Mouse (Mus musculus) urinary bladder, postnatal 10 days (tissue): ENCODE measurements around the gene Las1l.
"Not testable (repeated sequence)": the region's sequence is repeated elsewhere in the genome, so short reads cannot be mapped to it uniquely, and the experiment has no call there.

Experiments
- DNase-seq: peaks from one replicate; pipeline ENCODE4 v3.0.0; 2022; ENCODE audit warnings: low spot score

Gene Las1l

DNA sequence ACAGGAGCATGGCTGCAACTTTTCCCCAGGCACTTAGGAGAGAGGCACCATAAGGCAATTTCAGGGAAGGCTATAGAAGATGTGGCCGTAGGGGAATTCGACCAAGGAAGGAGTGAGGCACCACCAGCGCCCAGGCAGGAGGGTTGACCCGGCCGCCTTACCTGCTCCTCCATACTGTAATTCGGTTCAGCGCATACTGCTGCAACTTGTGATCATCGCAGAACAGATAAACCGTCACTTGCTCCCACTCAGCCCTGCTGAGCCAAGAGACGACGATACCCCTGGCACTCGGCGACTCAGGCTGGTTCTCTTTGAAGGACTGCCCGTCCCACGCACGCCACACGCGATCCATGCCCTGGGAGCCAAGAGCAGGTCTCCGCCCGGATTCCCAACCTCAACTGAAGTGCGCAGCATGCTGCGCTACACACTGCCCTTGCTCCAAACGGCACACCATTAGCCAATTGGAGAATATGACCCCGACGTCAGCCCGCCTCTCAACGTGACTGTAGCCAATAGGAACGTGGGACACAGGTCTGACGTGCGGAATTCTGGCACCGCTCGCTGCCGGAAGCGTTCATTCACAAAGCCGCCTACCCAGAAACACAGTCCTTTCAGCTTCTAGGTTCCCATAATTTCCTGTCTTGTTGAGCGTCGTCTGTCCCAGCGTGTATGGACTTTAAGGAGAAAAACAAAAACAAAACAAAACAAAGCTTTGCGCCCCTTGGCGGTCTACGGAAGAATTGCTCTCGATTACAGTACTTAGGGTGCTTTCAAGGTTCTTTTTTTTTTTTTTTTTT is at the start of gene Las1l:
TSS of gene Las1l (minus strand) at position 466 of the 797 bp plus-strand sequence.
- peak; percentile 47 for DNase-seq

GRCm38 (mm10) chrX:96006395-96006794 is 49.6 kb upstream of the Las1l start:
- no peak for DNase-seq

DNA sequence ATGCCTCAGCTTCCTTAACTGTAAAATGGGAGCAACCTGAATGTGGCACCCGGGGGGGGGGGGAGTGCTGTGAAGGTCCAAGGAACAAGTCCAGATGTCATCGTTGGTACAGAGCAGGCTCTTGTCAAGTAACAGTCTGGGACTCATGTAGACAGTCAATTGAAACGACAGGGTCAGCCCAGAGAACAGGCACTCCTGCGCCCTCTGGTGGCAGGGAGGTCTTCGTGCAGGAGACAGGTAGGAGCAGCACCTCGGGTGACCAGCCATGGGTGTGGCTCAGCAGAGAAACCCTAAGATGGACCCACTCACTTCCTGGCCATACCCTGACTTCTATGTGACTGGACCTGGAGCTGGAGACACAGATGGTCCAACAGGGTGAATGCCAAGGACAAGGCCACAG is 42.8 kb upstream of the Las1l start:
- DNase-seq: no peak

DNA sequence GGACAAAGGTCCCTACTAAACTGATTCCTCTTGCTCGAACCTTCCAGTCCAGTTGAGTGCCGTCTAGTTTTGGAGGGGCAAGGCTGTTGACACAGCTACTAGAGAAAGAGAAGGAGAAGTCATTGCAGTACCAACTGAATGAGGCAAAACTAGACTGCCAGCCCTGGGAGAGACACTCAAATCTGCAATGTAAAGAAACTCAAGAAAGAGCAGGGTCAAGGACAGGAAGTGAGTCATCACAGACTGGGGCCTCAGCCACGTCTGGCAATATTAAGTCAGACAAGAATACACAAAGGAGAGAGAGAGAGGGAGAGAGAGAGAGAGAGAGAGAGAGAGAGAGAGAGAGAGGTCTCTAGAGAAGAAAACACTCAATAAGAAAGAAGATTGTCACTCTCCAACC is 36.4 kb upstream of the Las1l start:
- DNase-seq: no peak

DNA sequence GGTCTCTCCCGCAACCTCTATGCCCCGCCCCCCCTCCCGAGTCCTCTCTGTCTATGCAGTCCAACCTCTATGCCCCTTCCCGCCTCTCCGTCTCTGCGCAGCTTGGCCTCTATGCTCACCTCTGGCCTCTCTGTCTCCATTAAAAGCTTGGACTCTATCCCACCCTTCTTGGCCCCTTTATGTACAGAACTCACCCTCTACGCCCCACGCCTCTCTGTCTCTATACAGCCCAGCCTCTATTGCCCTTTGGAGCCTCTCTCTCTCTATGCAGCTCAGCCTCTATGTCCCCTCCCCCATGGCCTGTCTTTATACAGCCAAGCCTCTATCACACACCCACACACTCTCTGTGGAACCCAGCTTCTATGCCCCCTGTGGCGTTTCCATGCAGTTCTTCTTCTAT is 13.2 kb upstream of the Las1l start:
- DNase-seq: no peak

DNA sequence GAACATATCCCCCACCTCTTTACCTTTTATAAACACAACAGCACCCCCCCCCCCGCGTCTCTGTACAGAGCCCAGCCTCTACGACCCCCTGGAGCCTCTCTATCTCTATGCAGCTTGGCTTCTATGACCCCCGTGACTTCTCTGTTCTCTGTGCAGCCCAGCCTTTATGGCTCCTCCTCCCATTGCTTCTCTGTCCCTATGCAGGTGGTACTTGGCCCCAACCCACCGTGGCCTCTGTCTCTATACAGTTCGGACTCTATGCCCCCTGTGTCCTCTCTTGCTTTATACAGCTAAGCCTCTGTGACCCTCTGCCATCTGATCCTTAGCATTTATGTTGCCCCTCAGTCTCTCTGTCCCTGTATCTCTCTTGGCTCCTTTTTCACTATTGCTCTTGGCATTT is 12.4 kb upstream of the Las1l start:
- no peak for DNase-seq

DNA sequence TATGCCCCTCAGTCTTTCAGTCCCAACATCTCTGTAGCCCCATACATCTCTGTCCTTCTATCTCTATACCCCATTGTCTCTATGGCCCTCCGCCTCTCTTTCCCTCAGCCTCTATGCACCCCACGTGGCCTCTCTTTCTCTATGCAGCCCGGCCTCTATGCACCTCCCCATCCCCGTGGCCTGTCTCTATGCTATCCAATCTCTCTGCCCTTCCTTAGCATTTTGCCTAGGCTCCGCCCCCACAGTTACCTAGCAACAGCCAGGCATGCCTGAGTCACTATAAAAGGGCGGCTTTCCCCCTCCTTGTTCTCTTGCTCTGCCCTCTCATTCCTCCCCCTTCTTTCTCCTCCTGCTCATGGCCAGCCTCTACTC is 11.8 kb upstream of the Las1l start:
- peak; percentile 18 for DNase-seq

- no peak for DNase-seq
Measured at GRCm38 (mm10) chrX:95967847-95968593, 11.3 kb upstream of the Las1l start.

GRCm38 (mm10) chrX:95965036-95965435 is 8.3 kb upstream of the Las1l start:
- DNase-seq: no peak

DNA sequence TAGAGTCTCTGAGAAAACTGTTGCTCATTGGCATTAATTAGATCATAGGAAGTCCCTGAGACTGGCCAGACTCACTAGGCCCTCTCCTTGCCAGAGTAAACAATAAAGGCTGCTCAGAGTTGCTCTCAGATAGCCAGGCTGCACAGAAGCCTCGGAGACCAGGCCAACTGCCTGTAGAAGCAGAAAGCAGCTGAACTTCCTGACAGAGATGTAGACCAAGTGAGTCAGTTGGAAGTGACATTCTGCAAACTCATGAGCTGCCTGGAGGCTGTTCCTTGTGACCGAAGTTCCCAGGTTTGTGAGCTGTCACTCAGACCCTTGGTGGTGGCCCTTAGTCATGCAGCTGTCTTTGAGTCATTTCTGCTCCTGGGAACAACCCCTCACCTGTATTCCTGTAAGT is 6.6 kb upstream of the Las1l start:
- DNase-seq: no peak

GRCm38 (mm10) chrX:95957461-95957860 is 699 bp upstream of the Las1l start:
- not testable (repeated sequence) for DNase-seq

DNA sequence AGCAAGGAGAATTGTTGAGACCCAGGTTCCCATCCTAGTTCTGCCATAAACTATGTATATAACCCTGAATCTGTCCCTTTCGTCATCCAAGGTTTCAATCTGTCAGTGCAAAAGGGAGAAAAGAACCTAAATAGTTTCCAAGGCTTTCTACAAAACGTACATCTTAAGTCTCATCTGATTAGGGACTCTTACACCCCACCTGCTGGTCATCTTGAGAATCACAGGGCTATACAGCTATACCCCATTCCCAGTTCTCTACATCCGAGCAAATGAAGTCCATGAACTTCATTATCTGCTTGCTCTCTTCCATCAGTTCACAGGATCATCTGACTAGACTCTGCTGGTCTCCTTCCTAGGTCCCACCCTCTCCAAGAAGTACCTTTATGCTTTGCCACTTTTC is 6.0 kb downstream of the Las1l start:
- no peak for DNase-seq

- no peak for DNase-seq
Measured at GRCm38 (mm10) chrX:95948135-95948534, 8.6 kb downstream of the Las1l start.

- no peak for DNase-seq
Measured at GRCm38 (mm10) chrX:95945496-95945895, 11.3 kb downstream of the Las1l start.

DNA sequence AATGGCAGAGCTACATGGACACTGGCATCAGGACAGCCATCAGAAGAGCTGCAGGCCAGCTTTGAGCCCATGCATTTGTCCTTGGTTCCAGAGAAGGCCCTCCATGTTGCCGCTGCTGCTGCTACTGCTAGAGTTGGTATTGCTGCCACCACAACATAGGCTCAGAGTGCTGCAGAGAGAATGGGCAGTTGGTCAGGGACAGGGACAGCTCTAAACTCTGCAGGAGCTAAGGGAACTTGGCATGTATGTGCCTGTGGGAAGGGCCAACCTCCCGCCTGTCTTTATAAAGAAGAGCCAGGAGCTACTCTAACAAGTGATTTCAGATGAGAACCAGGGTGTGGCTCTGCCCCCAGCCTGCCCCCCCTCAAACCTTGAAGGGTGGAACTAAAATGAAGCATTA is 21.3 kb downstream of the Las1l start:
- DNase-seq: no peak

- no peak for DNase-seq
Measured at GRCm38 (mm10) chrX:95902716-95903115, 54.0 kb downstream of the Las1l start.
